Mouse (Mus musculus) fibroblast of lung, adult 2 months (primary cell): Measurements from ENCODE around the gene Abcb8.
A peak's percentile ranks its signal among the peaks of the same experiment; 100 is the strongest.

Source experiments
- DNase-seq: peaks from one replicate; pipeline ENCODE4 v3.0.0-alpha.2; 2011; ENCODE audit warnings: low read depth

Abcb8 gene

DNA sequence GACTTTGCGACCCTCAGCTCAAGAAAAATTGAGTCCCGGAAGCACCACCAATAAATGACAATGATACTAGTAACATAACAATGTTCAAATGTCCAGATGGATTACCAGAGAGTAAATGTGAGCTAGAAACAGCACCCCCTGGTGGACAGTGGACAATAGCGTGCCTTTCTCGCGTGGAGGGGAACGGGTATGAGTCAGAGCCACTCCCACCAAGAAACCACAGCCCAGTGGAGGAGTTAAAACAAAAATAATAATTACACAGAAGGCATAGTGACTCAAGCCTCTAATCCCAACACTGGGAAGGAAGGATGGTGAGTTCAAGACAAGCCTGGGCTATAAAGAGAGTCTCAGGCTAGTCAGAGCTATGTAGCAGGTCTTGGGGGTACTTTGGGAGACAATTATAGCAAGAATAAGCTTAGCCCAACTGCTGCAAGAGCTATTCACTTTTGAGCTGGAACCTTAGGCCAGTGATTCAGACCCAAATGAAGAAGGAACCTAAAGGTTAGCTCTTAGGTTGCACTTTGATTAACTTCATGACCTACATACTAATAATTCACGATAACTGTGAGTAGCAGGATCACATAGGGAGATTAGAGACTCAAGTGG lies at the start of gene Abcb8:
Gene Abcb8 (plus strand): TSS at position 272 of the 606 bp plus-strand sequence.
- peak; percentile 77 for DNase-seq

DNA sequence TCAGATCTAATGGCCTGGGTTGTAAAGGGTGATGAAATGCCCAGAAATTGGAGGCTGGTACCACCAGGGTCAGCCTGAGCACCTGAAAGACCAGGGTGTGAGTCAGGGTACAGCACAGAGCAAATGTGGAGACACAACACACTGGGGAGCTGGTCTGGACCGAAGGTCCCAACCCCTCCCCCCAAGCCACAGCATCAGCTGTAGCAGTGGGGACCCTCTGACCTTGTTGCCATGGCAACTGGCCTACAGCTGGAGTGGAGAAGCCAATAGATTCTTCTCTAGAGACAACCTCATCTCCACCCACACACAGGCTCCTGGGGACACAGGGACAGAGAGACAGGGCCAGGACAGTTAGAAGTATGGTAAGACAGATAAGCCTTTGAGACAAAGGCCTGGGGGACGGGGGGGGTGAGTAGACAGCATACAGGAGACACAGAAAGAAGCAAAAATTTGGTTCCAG lies 49.5 kb upstream of the Abcb8 start:
- no peak for DNase-seq

DNA sequence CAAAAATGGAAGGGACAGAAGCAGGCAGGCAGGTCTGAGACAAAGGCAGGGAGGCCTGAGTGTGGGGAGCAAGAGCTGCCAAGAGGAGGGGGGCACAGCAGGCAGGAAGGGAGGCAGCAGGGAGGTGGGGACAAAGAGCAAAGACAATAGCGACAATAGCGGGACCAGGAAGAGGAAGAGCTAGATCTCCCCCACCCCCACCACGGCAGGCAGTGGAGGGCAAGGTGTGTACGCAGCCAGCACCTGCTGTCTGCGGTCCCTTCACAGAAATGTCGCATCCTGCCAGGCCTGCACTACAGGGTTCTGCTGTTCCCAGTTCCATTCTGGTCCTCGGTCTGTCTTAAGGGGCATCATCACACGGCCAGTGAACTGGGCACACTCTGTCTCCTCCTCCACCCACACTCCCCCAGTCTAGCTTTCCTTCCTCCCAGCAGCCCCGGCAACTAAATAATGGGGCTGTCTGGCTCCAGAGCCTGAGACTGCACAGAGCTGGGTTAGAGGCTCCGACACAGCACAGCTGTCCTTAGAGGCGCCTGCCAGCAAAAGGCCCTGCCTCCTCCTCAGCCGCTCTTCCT lies 48.9 kb upstream of the Abcb8 start:
- no peak for DNase-seq

DNA sequence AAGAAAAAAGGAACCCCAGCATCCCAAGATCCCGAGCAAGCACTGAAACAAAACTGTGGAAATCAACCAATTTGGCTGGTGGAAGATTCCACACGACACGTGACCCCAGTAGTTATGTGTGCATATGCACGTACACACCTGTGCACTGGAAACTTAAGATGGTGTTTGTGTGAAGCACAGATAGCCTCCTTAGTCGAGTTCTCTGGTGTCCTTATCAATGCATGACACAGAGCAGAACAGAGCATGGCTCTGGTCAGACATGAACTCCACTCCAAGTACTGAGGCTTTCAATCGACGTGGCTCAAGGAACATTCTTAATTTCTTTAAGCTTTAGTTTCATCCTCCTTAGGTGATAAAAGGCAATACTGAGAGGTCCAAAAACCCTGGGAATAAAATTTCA lies 47.1 kb upstream of the Abcb8 start:
- DNase-seq, result no peak

DNA sequence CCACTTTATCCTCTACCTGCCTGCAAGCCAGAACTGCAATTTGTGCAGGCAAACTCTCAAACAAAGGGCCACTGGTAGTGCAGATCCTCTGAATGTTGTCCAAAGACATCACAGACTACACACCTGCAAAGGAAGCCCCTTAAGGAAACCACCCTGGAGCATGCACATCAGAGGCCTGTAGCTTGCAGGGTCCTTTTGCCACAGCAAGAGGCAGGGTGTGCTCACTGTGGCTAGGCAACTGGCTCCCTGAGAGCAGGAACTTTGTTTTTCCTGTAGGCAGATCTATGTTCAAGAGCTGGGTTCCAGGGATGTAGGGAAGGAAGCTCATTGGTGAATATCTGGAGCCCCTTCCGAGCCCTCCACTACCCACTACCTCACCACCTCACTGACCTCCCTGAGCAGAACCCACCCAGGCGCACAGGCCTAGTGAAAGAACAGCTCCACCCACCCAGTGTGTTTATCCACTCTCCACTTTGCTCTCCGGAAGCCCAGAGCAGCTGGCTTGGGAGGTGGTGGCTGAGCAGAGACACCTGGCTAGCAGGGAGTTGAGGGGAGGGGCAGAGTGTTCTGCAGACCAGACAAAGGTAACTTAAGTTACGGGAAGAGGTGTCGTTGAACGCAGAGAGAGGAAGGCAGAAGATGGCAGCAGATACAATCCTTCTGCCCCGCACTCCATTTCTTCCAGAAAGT lies 46.1 kb upstream of the Abcb8 start:
- DNase-seq, result no peak

DNA sequence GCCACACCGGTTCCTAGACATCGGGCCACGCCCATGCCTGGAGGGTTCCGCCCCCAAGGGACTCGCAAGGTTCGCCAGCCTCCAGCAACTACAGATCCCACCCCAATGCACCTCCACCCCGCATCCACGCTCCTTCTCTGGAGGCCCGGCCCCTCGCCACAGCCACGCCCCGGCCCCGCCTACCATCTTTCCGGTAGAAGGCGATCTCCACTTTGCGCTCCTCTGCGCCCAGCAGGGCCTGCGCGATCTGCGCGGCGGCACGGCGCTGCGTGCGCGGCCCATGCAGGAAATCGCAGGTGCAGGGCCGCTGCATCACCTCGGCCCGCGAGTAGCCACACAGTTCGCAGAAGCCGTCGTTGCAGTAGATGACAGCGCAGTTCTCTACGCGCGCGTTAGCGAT lies 45.3 kb upstream of the Abcb8 start:
- no peak for DNase-seq

DNA sequence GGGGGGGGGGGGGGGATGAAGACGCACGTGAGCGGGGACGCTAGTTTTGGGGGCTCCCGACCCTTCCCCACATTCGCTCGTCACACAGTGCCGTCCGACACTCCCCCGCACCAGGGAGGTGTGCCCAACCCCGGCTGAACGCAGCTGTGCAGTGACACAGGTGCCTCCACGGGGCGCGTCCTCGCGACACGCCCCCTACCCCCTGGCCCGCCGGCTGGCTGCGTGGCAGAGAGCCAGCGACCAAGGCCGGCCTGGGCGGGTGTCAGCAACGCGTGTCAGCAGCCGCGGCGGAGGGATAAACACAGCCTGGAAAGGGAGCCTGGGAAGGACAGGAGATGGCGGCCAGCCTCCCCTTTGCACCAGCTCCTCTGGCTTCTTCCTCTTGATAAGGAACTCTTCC lies 44.9 kb upstream of the Abcb8 start:
- no peak for DNase-seq

DNA sequence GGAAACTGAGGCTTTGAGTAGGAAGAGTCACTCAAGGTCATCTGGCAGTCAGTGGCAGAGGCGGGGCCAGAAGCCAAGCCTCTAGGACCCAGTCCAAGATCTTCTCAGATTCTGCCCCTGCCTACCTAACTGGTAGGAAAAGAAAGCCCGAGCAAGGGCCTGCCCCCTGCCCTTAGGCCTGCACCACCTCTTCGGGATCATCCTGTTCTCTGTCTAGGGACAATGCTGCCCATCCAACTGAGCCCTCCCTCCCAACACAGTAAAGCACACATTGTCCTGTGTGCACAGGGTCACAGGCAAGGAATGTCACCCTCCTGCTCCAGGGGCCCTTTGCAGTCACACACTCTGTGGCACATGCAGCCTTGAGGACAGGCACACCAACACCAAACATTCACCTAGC lies 43.4 kb upstream of the Abcb8 start:
- no peak for DNase-seq

DNA sequence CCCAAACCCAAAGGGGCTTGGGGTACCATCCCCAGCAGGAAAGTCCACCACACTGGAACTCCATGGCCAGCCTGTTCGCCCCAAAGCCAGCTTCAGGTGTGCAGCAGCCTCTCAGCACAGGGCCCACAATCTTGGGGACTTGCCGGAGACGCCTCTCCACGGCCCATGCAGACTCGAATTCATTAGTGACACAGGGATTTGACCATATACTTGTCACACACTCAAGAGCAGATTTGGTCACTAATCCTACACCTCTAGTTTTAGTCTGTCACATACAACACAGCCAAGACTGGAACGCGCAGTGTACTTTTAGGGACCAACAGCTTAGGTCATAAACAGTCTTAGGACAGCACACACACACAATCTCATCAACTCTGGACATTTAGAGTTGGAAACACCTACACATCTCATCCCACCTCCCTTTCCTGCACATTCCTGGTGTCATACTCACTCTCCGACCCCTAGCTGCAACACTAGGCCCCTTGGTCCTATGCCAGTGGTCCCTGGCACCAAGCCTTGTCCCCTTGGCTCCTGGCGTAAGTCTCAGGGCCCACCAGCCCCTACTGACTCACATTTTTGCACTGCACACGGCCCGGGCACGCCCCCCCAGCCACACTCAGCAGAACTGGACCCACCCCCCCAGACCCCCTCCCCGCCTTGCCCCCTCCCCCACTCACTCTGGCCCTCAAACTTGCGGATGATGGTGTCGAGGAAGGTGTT lies 42.8 kb upstream of the Abcb8 start:
- no peak for DNase-seq

DNA sequence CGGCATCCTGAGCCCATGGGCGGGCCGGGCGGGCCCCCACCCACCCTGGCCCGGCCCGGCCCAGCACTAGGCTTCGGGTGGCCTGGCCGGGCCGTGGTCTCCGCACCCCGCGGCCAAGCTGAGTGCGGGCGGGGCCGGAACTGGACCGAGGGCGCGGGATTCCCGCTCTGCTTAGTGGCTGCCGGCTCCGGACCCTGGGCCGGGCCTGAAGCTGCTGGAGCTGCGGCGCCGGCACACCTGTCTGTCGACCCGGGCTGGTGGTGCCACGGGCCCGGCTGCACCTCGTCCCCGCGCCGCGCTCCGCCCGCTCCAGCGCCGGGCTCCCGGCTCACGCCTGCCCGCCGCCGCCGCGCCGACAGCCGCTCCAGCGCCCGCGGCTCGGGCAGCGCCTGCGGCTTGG lies 42.2 kb upstream of the Abcb8 start, which contains the start of gene Kcnh2:
Gene Kcnh2 (minus strand): TSS at position 327 of the 400 bp plus-strand sequence.
- no peak for DNase-seq

DNA sequence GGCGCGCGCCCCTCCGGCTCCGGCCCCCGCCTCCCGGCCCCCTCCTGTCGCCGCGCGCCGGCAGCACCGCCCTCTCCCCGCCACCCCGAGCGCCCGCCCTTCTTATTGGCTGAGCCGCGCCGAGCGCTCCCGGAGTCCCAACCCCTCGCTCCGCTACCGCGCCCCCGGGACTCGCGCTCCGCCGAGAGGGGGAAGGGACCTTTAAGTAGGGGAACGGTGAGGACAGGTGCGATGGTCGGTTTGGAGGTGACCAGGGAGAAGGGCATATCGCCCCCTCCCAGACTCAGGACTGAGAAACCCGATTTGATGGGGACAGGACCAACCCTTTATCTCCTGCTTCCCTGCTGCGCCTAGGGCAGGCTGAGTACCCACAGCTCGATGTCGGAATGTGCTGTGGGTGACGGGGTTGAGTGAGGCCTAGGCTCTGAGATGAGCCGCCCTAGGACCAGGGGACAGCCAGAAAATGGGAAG lies 41.7 kb upstream of the Abcb8 start:
- no peak for DNase-seq

DNA sequence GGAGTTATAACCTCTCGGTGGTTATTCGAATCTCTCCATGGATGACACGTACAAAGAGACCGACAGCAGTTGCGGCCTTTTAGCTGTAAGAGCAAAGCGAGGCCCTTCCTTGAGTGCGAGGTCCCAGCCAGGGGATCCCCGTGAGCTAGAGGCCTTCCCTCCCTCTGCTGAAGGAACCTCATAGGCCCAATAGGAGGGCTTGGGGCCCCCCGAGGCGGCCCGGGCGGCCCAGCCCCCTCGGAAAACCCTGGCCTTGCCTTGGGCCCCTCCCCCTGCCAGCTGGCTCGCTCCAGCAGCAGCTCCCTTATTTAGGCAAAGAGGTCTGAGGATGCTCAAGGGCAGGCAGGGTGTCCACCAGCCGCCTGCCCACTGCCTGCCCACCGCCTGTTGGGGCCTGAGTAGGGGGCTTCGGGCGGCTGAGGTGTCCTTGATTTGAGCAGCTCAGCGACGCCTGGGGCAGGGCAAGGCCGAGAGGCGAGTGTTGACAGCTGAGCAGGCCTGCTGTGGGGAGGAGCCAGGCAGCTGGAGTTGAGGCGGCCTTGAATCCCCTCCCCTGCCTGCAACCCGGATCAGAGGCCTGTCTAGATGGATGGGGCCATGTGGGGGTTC lies 41.1 kb upstream of the Abcb8 start:
- DNase-seq, result no peak

DNA sequence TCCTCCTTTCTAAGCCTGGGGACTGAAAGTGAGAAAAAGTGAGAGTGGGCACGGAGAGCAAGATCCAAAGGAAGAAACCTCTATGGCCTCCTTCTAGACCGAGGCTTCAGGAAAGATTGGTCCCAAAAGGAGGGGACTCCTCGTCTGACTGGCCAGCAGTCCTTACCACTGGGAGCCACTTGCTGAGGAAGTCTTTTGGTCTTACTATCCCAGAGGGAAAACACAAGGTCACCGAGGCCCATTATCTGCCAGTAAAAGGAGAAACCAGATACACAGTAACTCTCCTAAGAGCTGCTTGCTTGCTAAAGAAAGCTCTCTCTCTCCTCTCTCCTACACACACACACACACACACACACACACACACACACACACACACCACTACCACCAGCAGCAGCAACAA lies 40.1 kb upstream of the Abcb8 start:
- no peak for DNase-seq

DNA sequence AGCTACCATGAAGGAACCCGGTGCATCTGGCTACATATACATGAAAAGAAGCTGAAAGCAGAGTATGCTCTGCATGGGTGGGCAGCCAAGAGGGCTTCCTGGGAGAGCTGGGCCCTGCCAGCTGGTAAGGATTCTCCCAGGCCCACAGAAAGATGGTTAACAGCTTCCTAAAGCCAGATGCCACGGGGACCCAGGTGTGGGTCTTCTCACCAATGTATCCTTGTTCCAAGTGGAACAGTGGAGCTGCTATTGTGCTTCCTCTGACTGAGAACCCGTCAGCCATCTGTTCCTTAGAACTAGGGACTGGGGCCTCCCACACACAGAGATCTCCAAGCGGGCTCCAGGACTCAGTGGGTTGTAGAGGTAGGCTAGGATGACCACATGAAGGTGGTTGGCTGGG lies 36.7 kb upstream of the Abcb8 start:
- no peak for DNase-seq

DNA sequence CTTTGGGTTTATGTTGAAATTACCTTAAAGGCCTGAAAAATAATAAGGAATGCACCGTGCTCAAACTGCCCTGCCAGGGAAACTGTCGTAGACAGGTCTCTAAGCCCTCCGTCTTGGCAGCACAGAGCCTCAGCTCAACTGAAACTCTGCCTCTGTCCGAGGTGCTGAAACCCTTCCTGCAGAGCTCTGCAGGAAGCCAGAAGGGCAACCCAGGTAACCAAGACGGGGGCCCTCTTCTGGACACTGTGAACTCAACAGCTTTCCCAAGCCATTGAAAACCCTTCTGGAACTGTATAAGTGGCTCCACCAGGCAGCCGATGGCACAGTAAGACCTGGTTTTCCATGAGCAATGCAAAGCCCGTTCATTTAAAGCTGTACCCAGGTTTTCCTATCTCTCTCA lies 36.0 kb upstream of the Abcb8 start:
- peak; percentile 46 for DNase-seq

DNA sequence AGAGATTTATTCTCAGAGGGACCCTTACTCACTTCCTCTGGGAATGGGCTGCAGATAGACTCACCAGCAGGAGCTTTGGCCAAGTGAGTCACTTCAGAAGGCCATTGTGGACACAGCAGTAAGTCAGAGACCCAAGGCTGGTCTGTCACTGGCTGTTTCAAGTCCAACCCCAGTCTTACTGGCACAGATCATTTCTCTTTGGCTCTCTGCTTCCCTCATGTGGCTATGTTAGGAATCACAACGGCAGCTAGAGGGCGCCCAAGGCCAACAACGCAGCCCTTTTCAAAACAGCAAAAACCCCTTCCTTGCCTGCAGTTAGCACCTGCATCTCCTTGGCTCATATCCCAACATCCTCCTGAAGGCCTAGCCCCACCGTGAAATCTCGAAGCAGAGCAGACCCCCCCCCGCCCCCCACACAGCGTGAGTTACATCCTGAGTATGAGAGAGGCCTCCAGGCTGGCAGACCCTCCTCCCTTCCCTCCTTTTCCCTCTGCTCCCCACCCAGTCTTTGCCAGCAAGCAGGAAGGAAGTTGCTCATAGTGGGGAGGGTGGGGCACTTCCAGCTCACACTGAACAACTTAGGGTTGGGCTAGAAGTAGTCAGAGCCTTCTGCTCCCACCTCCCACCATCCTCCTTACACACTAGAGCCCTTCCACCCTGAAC lies 32.5 kb upstream of the Abcb8 start:
- peak; percentile 65 for DNase-seq

DNA sequence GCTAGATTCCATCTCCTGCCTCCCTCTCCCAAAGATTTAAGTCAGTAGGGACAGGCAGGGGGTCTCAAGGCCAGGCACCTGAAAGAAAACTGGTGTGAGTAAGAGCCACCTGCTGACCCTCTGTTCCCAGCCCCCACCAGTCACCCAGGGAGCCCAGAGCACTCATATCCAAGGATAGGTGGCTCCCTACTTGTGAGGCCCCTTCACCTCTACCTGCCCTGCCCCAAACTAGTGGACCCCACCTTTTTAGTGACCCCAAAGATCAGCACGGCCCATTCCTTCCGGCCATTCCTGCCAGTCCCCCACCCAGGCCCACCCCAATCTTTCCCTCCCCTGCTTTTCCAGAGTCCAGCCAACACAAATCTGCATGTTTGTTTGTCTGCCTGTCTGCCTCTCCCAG lies 30.0 kb upstream of the Abcb8 start:
- no peak for DNase-seq

DNA sequence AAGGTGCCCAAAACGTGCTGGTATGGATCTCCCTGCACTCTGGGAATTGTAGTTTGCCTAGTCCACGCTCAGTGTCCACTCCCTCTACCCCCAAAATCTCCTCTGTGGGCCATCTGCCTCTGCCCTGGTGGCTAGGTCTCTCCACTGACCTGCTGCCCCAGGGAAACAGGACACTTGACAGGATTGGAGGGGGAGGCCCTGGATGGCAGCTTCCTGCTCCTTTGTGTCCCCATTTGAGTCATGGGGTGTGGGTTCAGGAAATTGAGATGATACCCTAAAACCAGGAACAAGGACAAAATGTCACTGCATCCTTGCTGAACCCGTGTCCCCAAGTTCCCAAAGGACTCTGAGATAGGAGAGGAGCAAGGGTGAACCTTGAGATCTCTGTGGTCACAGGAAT lies 29.4 kb upstream of the Abcb8 start:
- DNase-seq, result no peak

DNA sequence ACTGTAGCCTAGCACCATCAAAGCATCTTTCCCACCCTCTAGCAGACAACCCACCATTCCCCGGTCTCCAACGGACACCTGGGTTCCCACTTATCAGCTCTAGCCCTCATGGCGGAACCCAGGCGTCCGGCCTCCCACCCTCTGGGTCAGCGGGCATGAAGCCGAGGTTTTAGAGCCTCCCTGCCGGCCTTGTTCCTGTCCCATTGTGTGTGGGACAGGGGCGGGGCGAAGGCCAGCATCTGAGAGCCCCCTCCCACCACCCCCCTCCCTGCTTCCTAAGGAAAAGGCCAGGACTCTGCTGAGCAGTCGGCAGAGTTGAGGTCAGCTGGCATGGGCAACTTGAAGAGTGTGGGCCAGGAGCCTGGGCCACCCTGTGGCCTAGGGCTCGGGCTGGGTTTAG lies 29.0 kb upstream of the Abcb8 start, which contains the start of gene Nos3:
Gene Nos3 (plus strand): TSS at position 303 of the 400 bp plus-strand sequence.
- DNase-seq, result no peak

DNA sequence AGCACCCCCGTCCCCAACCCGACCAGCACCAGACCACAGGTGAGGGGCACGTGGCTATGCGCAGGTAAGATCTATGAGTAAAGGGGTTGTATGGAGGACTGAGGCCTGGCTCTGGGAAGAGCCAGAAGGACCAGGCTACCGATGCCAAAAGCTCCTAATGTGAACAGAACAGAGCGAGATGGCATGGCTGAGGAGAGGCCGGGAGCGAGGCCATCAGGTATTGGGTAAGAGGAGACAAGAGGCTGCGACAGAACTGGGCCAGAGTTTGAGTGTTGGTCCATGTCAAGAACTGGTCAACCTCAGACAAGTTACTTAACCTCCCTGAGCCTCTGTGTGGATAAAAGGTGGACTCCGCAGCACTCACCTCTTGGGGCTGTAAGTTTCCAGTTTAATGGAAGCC lies 28.5 kb upstream of the Abcb8 start:
- no peak for DNase-seq

DNA sequence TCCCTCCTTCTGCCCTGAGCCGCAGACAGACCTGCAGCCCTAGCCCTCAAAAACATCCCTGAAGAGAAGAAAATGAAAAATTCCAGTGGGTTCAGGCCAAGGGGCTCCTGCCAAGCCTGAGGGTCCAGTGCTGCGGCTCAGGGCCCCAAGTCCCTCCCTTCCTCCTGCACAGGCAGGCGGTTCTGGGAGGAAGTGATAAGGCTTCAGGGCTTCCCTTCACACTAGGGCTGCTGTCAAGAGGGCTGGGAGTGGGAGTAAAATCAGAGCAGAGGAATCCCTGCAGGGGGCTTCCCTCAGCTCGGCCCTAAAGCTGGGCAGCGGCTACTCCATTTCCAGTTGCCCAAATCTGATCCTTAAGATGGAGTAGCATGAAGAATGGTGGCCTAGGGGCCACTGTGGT lies 27.9 kb upstream of the Abcb8 start:
- no peak for DNase-seq

DNA sequence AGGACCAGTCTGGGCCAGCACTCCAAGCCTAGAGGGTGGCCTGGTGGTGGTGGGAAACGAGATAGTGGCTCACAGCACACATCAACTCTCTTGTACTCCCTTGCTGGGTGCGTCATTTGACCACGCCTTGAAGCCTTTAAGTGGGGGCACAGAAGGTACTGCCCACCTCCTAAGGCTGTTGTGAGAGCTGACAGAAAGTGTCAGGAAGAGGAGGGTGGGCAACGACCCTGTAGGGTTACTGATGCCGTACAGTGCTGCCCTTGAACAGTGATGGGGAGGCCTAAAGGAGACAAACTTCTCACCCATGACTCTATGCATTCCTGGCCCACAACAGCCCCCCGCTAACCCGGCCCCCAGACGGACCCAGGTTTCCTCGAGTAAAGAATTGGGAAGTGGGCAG lies 27.0 kb upstream of the Abcb8 start:
- no peak for DNase-seq
